8 mouse cellular contexts compared by ENCODE assay signal in genomic region chr17:45312510-45313266, GRCm38 (mm10).
DNase-seq lines count a peak whose midpoint lies in the region; ATAC-seq and TF ChIP-seq lines count a peak whose summit lies in the region.

No protein-coding gene starts in this region.

- H3K36me3 ChIP-seq in forebrain, embryonic 15.5 days: no peaks in the 10 kb centered on the region
- H3K36me3 ChIP-seq in forebrain, embryonic 10.5 days (replicated peaks): no peaks in the 10 kb centered on the region
- no peaks in the 10 kb centered on the region for H3K36me3 ChIP-seq in lung, embryonic 14.5 days (ENCODE audit: insufficient read depth)
- no peaks in the 10 kb centered on the region for H3K36me3 ChIP-seq in stomach, embryonic 16.5 days (ENCODE audit: control insufficient read depth, insufficient read depth, low read length)

- no peak for TF ChIP-seq POLR2A in brain, embryonic 14.5 days (IDR thresholded peaks at IDR 0.05; ENCODE audit: borderline replicate concordance, extremely low read depth, insufficient read depth, insufficient read length, poor library complexity, severe bottlenecking)

- H3K9me3 ChIP-seq in forebrain, embryonic 15.5 days: no peaks in the 10 kb centered on the region
- H3K9me3 ChIP-seq in forebrain, embryonic 10.5 days: peaks cover 11% of the 10 kb centered on the region
- H3K9me3 ChIP-seq in lung, embryonic 14.5 days (ENCODE audit: low read depth, low read length): 0 out of 2 replicates have a peak, but pooled peaks cover 5% of the 10 kb centered on the region
- peaks cover 4% of the 10 kb centered on the region; the same call in 1 of the 2 replicates for H3K9me3 ChIP-seq in stomach, embryonic 16.5 days (replicated peaks; ENCODE audit: control insufficient read depth, low read length)

- H3K4me1 ChIP-seq in forebrain, embryonic 15.5 days: peaks cover 4% of the 10 kb centered on the region; the same call in 1 of the 2 replicates
- peaks cover 9% of the 10 kb centered on the region for H3K4me1 ChIP-seq in forebrain, embryonic 10.5 days
- H3K4me1 ChIP-seq in lung, embryonic 14.5 days (ENCODE audit: insufficient read depth): no peaks in the 10 kb centered on the region
- H3K4me1 ChIP-seq in stomach, embryonic 16.5 days (ENCODE audit: control insufficient read depth, insufficient read depth, low read length): no peaks in the 10 kb centered on the region

- H3K27me3 ChIP-seq in forebrain, embryonic 15.5 days: no peaks in the 10 kb centered on the region
- H3K27me3 ChIP-seq in forebrain, embryonic 10.5 days (ENCODE audit: poor library complexity, severe bottlenecking): no peaks in the 10 kb centered on the region
- no peaks in the 10 kb centered on the region for H3K27me3 ChIP-seq in lung, embryonic 14.5 days (ENCODE audit: insufficient read depth, low read length)
- H3K27me3 ChIP-seq in stomach, embryonic 16.5 days (ENCODE audit: control insufficient read depth, insufficient read depth, low read length): no peaks in the 10 kb centered on the region

- H3K4me2 ChIP-seq in forebrain, embryonic 15.5 days (replicated peaks): no peak overlapping the region
- H3K4me2 ChIP-seq in lung, embryonic 14.5 days: no peak overlapping the region
- no peak overlapping the region for H3K4me2 ChIP-seq in stomach, embryonic 16.5 days (ENCODE audit: low read depth, low read length)

- no peak overlapping the region for H3K9ac ChIP-seq in forebrain, embryonic 15.5 days (replicated peaks)
- no peak overlapping the region for H3K9ac ChIP-seq in lung, embryonic 14.5 days
- H3K9ac ChIP-seq in stomach, embryonic 16.5 days (ENCODE audit: low read length): no peak overlapping the region

- no peak for TF ChIP-seq CTCF in brain, embryonic 14.5 days (IDR thresholded peaks at IDR 0.05; ENCODE audit: borderline replicate concordance, extremely low read depth, insufficient read depth, insufficient read length)
- no peak for TF ChIP-seq CTCF in lung, embryonic 14.5 days (IDR thresholded peaks at IDR 0.05; ENCODE audit: low read depth)

- no peak for DNase-seq in forebrain, embryonic 10.5 days (ENCODE audit: extremely low spot score, low spot score)
- peak; percentile 69 for DNase-seq in brain, embryonic 14.5 days (ENCODE audit: low read depth)
- DNase-seq in gastrocnemius, adult 8-10 months (ENCODE audit: low spot score in 2 of 2): peak; percentile 58 to 76
- DNase-seq in kidney, postnatal 14 days: peak; percentile 58
- peak; percentile 77 for DNase-seq in lung, embryonic 14.5 days

- peak; percentile 66; the same call in 1 of the 2 replicates for ATAC-seq in forebrain, embryonic 15.5 days (replicated peaks)
- peak; percentile 71 for ATAC-seq in lung, embryonic 14.5 days (ENCODE audit: insufficient read depth)
- ATAC-seq in stomach, embryonic 16.5 days (ENCODE audit: insufficient read depth, low FRiP score): peak; percentile 70; the same call in 1 of the 2 replicates
- no peak for ATAC-seq in megakaryocyte-erythroid progenitor cell, adult 5-6 weeks (replicated peaks; ENCODE audit: low FRiP score, low TSS enrichment, poor library complexity, severe bottlenecking)

- 59% methylated on average over 5 of the region's 5 CpGs for WGBS in forebrain, embryonic 15.5 days
- 80% methylated on average over 5 of the region's 5 CpGs for WGBS in forebrain, embryonic 10.5 days
- 39% methylated on average over 5 of the region's 5 CpGs for WGBS in lung, embryonic 14.5 days
- 45% methylated on average over 5 of the region's 5 CpGs for WGBS in stomach, embryonic 16.5 days

- no peak overlapping the region for H3K27ac ChIP-seq in forebrain, embryonic 15.5 days (replicated peaks)
- H3K27ac ChIP-seq in forebrain, embryonic 10.5 days: no peak overlapping the region
- H3K27ac ChIP-seq in lung, embryonic 14.5 days (ENCODE audit: low read depth): no peak overlapping the region
- H3K27ac ChIP-seq in stomach, embryonic 16.5 days (ENCODE audit: low read length): no peak overlapping the region

- H3K4me3 ChIP-seq in forebrain, embryonic 15.5 days: no peak overlapping the region
- no peak overlapping the region for H3K4me3 ChIP-seq in forebrain, embryonic 10.5 days
- H3K4me3 ChIP-seq in lung, embryonic 14.5 days (ENCODE audit: low read depth, low read length): no peak overlapping the region
- H3K4me3 ChIP-seq in stomach, embryonic 16.5 days (replicated peaks; ENCODE audit: low read length): no peak overlapping the region
